ENCODE assay signal across 26 mouse cellular contexts in genomic region chr2:158845031-158845430, GRCm38 (mm10).
"Had no signal": no experiment of that assay in that cellular context is flagged by ENCODE, and none has a peak within 500 bp of the region (broad histone marks: within the 10 kb centered on the region; RNA-seq: fewer than 3 reads in every experiment).

No protein-coding gene starts in this region.

- ATAC-seq: hindbrain, postnatal 0 days; intestine, embryonic 16.5 days; liver, embryonic 12.5 days had no signal

- H3K4me1 ChIP-seq: liver, embryonic 12.5 days had no signal

- H3K4me3 ChIP-seq: heart, adult 2 months; heart, embryonic 13.5 days; heart, embryonic 15.5 days; hindbrain, embryonic 13.5 days; hindbrain, embryonic 15.5 days; kidney, embryonic 15.5 days; limb, embryonic 13.5 days; limb, embryonic 15.5 days; liver, embryonic 12.5 days had no signal

- H3K4me2 ChIP-seq: heart, embryonic 11.5 days; heart, embryonic 13.5 days; heart, embryonic 15.5 days; hindbrain, embryonic 13.5 days; hindbrain, embryonic 15.5 days; kidney, embryonic 15.5 days; limb, embryonic 13.5 days; limb, embryonic 15.5 days; liver, embryonic 12.5 days had no signal

- H3K27ac ChIP-seq: heart, adult 2 months; heart, embryonic 13.5 days; heart, embryonic 15.5 days; hindbrain, embryonic 13.5 days; hindbrain, embryonic 15.5 days; hindbrain, postnatal 0 days; kidney, embryonic 15.5 days; kidney, postnatal 0 days; limb, embryonic 13.5 days; limb, embryonic 15.5 days; liver, embryonic 12.5 days had no signal

- H3K9ac ChIP-seq: heart, embryonic 13.5 days; heart, embryonic 15.5 days; hindbrain, embryonic 13.5 days; hindbrain, embryonic 15.5 days; kidney, embryonic 15.5 days; limb, embryonic 13.5 days; limb, embryonic 15.5 days; liver, embryonic 12.5 days had no signal

- H3K9me3 ChIP-seq: heart, embryonic 13.5 days; heart, embryonic 15.5 days; hindbrain, embryonic 13.5 days; hindbrain, embryonic 15.5 days; kidney, embryonic 15.5 days; limb, embryonic 13.5 days; limb, embryonic 15.5 days; liver, embryonic 12.5 days had no signal

- H3K27me3 ChIP-seq: heart, embryonic 13.5 days; heart, embryonic 15.5 days; hindbrain, embryonic 13.5 days; hindbrain, embryonic 15.5 days; kidney, embryonic 15.5 days; limb, embryonic 13.5 days; limb, embryonic 15.5 days; liver, embryonic 12.5 days had no signal

- DNase-seq: gastrocnemius, postnatal 14 days; gastrocnemius, postnatal 36 days; heart, adult 11 months; heart, adult 2 months; heart, postnatal 14 days; heart, postnatal 36 days; kidney, adult 11 months; kidney, adult 2 months; kidney, adult 9 months; kidney, postnatal 14 days; kidney, postnatal 36 days; layer of hippocampus, adult 9-11 months; layer of hippocampus, postnatal 36 days; left cerebral cortex, postnatal 4 days had no signal
